Mouse (Mus musculus) gastrocnemius, postnatal 10 days (tissue): ENCODE measurements around the gene Pigs. TPM values are rescaled to one million over a fixed set of nuclear protein-coding genes. Genes with fewer than 3 reads are reported as not detected.

Source experiments
- DNase-seq: peaks from one replicate; pipeline ENCODE4 v3.0.0; 2021; ENCODE audit warnings: mixed read lengths
- long read RNA-seq, 2 experiments: library from polyadenylated mRNA; stranded (forward); transcript quantifications; one replicate each; pipeline ENCODE4 v2.0.0; 2021
- total RNA-seq, 2 experiments: library from RNA; stranded (reverse); gene quantifications; 2 replicates each; pipeline ENCODE4 v1.2.3; 2021

Pigs gene
- total RNA-seq: 10 to 100 TPM; 24.9 to 25.5 TPM
- long read RNA-seq, experiment 1, transcript Pigs-201 (12 exons, 2,501 nt): major isoform, 81 of 94 reads
- long read RNA-seq, experiment 1, partial matches to known transcripts: 6 of 94 reads
- long read RNA-seq, experiment 1, other reads (novel, unspliced or antisense): 7 of 94 reads
- long read RNA-seq, experiment 2, transcript Pigs-201 (12 exons, 2,501 nt): major isoform, 70 of 88 reads
- long read RNA-seq, experiment 2, partial matches to known transcripts: 10 of 88 reads
- long read RNA-seq, experiment 2, other reads (novel, unspliced or antisense): 8 of 88 reads

DNA sequence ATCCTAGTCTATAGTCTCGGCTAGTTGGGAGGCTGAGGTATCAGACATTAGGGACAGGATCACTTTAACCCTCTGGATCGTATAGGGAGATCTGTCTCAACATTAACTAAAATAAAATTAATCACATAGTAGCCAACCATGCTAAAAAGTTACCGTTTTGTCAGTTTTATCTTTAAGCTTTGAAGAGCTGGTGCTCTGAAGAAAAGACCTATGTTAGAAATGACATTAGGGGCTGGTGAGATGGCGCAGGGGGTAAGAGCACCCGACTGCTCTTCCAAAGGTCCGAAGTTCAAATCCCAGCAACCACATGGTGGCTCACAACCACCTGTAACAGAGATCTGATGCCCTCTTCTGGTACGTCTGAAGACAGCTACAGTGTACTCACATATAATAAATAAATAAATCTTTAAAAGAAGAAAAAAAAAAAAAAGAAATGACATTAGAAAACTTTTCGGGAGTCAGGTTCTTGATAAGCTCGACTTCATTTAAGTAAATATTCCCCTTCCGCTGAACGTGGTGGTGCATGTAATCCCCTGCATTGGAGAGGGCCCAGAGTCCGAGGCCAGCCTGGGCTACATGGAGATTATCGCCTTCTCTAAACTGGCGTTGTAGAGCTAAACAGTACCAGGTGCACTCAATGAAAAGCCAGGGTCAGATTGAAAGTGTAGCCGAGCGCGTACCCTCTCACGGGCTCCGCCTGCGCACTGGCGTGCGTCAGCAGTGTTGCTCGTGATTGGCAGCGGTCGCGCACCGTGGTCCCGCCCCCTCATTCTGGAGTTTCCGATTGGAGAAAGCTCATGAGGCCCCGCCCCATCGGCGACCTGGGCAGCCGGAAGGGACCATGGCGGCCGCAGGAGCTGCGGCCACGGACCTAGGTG lies at the start of gene Pigs:
Gene Pigs (plus strand): TSS at position 782 of the 878 bp plus-strand sequence.
- peak; percentile 96 for DNase-seq

DNA sequence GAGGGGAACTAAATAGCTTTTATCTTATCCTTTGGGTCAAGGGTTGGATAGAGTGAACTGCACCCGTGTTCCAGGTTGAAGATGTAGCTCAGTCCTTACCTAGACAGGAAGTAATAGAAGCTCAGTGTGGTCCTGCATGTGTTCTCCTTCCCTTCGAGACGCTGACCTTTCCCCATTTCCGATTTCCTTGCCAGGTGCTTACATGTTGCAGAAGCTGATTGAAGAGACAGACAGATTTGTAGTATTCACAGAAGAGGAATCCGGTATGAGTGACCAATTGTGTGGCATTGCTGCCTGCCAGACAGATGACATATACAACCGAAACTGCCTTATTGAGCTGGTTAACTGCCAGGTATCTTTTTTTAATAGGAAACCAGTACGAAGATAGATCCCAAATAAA lies 49.4 kb upstream of the Pigs start:
- no peak for DNase-seq

DNA sequence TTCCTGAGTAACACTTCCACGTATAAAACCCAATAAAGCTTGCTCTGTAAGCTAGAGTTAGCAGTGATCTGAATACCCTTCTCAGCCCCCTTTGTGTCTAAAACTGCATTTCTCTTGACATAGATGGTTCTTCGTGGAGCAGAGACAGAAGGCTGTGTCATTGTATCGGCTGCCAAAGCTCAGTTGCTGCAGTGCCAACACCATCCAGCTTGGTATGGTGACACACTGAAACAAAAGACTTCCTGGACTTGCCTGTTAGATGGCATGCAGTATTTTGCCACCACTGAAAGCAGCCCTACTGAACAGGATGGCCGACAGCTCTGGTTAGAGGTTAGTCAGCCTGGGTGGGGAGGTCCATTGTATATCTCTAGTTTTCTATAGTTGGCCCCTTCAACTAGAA lies 48.6 kb upstream of the Pigs start:
- DNase-seq: no peak

DNA sequence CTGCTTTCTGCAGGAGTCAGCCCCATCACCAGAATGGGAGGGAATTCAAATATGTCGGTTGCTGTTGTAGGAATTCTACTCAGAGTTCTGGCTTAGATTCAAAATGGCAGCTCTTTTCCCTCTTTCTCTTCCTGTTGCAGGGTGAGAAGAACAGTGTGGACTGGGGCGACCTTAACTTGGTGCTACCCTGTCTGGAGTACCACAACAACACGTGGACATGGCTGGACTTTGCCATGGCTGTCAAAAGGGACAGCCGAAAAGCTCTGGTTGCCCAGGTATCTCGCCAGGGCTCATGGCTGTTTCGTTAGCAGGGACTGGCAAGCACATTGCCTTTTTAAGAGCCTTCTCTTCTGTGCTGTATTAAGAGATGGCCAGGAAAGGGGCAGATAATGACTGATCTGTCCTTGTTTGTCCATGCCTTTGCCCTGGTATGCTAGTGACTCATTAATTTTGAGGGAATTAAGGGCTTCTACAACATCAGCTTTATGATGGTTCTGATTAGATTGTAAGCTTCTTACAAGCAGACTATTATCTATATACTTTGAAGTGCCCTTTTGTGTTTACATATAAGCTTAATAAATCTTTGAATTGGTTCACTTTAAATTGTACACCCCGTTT lies 39.0 kb upstream of the Pigs start:
- no peak for DNase-seq

DNA sequence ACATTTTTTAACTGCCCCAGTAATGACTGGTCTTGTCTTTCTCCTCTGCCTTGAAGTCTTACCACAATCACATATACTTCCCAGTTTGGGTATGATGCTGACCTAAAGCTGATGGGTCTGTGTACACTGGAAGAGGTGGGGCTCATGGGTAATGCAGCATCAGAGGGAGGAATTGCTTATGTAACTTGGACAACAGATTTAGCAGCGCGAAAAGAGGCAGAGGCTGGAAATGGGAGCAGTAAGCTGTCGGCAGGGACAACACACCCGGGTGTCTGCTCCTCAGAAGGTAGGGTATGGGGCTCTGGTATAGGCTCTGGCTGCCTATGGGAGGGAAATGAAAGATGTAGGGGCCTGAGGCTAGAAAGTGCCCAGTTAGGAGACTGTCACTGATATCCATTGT lies 37.6 kb upstream of the Pigs start, which contains the start of gene BC030499:
Gene BC030499 (plus strand): TSS at position 188 of the 400 bp plus-strand sequence.
- DNase-seq: no peak

DNA sequence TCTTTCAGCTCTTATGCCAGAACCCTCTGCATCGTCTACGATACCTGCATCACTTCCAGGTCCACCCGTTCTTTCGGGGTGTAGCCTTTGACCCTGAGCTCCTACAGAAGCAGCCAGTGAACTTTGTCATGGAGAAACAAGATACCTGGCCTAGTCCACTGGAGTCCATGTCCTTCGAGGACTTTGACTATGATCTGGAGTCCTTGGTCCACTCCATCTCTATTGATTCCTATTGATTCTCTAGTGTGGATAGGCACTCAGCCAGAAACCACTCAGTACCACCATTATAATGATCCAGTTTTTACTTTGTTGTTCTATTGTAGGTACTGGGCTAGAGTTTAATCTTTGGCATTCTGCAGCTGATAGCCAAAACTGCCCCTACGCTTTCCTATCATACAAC lies 33.6 kb upstream of the Pigs start:
- DNase-seq: no peak

DNA sequence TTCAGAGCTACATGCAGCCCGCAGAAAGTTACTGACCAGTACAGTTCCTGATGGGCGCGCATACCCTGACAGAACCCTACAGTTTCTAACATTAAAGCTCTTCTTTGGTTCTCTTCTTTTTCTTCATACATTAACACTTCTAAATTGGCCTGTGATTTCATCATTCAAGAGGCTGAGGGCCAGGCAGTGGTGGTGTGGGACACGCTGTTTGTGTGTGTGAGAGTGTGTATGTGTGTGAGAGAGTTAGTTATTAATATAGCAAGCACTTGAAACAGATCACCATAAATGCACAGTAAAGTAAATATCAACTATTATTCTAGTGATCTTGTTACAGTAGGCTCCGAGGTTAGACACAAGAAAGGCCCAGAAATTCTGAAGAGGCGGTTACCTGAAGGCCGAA lies 27.3 kb upstream of the Pigs start:
- DNase-seq: no peak

DNA sequence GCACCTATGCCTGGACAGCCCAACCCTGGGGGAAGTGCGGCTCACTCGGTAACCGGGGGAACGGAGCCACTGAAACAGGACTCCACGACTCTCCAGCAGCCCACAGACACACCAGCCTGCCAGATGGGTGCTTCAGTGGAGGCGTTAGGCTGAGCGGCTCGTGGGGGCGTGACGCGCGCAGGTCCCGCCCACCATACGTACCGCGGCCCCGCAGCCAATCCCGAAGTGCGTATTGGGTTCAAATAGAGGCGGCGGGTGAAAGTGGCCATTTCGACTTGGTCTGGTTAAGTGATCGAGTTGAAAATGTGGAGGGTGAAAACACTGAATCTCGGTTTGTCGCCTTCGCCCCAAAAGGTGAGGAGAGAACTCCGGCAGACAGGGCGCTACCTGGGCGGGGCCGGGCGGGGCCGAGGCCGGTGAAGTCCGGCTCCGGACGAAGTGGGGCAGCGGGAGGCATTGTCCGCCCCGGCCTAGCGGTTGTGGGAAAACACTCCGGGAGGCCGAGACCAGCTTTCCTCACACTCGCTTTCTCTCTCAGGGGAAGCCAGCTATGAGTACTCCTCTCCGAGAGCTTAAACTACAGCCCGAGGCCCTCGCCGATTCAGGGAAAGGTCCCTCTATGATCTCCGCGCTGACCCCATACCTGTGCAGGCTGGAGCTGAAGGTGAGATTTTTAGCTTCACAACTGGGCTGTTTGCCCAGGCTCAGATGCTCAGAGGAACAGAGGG lies 26.7 kb upstream of the Pigs start, which contains the start of gene Spag5:
Gene Spag5 (plus strand): TSS at position 173 of the 728 bp plus-strand sequence.
- peak; percentile 86 for DNase-seq

DNA sequence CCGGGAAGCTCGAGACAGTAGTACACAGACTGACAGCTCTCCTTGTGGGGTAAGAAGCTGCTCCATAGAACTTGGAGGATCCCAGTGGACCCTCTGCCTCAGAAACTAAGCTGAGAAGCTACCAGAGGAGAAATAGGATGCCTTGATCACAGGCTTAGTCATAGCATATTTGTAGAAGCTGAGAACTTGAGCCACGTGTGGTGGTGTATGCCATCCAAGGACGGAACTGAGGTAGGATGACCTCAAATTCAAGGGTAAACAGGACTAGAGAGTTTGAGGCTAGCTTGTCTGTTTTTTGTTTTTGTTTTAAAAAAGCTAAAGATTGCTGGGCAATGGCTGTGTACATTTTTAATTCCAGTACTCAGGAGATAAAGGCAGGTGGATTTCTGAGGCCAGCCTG lies 22.9 kb upstream of the Pigs start:
- DNase-seq: no peak

DNA sequence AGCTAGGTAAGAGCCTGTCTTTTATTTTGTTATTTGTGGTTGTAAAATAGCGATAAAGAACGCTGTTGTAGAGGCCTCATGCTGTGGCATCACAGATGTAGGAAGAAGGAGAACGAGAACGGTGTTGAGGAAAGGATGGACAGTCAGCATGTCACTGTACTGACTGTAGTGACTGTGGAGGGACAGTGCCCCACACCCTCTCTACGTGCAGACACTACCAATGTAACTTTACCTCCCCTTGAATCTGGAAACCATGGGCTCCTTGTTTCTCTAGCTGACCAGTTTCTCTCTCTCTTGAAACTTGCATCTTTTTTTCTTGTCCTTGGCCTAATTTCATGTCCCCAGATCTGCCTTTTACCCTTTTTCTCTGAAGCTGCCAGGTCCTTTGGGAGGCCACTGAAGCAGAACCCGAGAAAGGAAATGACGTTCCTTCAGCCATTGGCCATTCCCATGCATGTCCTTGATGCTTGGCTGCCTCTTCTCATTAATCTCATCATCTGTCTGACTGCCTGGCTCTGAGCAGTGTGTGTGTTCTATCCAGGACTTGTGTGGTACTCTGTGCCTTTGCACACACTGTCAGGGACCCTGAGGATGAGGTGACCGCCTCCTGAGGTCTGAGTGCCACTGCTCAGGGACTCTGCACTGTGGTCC lies 17.2 kb upstream of the Pigs start:
- no peak for DNase-seq

DNA sequence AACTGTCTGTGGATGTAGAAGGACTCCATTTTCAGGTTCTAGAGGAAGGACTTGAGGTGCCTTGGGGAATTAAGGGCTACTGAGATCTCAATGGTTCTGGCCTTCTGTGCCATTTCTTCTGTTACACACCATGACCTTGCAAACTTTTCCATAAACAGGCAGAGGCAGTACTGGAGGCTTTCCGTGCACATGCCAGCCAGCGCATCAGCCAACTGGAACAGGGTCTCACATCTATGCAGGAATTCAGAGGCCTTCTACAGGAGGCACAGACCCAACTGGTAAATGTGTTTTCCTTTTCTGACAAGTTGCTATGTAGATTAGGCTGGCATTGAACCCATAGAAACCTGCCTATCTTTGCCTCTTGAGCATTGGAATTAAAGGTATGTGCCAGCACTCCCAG lies 14.6 kb upstream of the Pigs start:
- no peak for DNase-seq

DNA sequence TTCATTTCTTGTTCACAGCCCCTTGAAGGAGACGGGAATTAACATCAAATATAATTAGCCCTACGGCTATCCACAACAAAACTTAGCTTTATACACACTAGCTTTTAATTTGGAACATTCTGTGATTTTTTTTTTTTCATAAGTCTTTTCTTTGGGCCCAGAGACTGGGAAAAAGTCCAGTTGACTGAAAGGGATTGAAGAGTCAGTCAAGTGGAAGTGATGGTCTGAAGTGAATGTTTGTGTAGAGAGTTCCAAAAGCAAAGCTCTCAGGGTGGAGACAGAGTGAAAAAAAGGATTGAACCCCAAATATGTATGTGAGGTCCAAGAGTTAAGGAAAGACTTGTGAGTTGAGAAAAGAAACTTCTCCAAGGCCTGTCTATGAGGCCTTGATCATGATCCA lies 9.8 kb upstream of the Pigs start:
- no peak for DNase-seq

DNA sequence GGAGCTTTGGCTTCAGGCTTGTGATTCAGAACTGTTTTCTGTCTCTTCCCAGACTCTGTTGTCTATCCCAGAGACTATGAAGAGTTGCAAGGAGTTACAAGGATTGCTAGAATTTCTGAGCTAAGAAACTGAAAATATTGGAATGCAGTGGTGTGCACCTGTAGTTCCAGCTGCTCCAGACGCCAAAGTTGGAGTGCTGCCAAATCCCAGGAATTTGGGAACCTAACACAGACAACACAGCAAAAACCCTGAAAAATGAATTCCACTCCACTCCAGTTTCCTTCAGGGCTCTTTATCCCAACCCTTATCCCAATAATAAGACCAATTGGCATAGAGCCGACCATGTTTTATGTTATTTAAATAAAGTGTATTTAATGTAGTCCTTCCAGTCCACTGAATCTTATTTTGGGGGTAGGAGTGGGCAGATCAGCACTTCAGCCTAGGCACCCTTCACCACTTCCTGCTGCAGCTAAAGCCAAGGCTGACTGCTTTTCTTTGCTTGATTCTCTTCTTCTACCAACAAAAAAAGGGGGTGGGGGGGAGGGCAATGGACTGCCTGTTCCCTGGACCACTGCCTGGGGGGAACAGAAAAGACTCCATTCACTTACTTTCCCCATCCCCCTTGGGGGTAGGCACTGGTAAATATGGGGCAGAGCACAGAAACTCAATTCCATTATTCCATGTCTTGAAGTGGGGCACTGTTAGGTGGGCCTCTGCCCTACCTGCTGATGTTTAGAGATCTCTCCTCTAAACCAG lies 6.0 kb upstream of the Pigs start:
- peak; percentile 29 for DNase-seq

DNA sequence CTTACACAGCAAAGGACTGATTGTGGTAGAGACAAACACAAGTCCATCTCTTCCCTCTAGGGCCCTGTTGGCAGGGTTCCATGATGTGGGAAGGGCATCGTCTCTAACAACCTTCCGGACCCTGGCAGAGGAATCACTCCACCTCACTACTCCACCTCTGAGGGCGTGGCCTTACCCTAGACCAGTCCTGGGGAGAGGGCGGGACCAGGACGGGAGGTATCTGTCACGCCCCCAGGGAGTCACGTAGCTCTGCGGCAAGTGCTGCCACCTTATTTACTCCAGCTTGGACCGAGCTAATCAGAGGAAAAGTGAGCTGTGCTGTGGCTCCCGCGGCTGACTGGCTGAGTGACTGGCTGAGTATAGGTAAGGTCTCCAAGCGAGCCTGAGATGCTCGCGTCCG lies 5.4 kb upstream of the Pigs start, which contains the start of gene Aldoc:
Gene Aldoc (plus strand): TSS at position 109 of the 400 bp plus-strand sequence.
- peak; percentile 34 for DNase-seq

DNA sequence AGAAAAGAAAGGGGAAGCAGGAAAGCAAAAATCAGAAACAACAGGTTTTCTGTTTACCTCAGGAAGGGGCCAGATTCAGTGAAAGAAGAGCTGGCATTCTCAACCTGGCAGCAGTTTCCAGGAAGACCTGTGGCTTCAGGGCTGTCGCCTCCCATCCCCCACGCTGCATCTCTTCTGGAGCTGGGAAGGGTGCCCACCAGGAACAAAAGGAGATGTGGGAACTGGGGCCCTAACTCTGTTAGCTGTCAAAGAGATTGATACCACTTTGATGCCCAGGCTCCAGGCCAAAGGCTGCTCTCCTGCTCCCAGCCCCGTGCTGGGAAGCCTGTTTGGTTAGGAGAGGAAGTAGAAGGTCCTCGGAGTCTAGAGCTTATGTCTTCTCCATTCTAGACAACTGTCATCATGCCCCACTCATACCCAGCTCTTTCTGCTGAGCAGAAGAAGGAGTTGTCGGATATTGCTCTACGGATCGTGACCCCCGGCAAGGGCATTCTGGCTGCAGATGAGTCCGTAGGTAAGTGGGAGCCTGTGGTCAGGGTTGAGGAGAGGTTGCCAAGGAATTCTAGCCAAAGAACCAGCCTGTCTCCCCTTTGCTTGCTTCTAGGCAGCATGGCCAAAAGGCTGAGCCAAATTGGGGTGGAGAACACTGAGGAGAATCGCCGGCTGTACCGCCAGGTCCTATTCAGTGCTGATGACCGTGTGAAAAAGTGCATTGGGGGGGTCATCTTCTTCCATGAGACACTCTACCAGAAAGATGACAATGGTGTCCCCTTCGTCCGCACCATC lies 4.0 kb upstream of the Pigs start:
- no peak for DNase-seq

DNA sequence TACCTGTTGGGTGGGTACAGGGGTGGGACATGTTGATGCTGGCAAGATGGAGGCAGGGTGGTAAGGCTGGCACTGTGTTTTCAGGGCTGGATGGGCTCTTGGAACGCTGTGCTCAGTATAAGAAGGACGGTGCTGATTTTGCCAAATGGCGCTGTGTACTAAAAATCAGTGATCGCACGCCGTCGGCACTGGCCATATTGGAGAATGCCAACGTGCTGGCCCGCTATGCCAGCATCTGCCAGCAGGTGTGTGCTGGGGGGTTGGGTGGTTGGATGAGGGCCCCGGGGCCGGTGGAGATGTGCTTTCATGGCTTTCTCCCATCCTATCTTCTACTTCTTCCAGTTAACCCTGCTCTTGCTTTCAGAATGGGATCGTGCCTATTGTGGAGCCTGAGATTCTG lies 3.2 kb upstream of the Pigs start:
- no peak for DNase-seq

DNA sequence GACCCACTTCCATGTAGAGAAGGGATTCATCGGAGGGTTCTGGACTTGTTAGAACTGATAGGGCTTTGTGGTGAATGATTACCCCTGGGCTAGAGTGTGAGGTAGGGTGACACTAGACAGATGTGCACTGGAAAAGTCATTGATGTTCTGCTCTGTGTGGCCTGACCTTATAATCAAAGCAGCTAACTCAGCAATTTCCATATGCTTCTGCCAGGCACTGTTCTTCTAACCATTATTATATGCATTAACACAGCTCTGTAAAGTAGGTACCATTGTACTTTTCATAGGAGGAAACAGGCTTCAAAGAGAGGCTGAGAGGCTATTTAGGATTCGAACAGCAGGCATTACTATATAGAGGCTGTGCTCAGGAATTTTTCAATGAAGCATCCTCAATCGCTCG lies 1.0 kb upstream of the Pigs start:
- no peak for DNase-seq

DNA sequence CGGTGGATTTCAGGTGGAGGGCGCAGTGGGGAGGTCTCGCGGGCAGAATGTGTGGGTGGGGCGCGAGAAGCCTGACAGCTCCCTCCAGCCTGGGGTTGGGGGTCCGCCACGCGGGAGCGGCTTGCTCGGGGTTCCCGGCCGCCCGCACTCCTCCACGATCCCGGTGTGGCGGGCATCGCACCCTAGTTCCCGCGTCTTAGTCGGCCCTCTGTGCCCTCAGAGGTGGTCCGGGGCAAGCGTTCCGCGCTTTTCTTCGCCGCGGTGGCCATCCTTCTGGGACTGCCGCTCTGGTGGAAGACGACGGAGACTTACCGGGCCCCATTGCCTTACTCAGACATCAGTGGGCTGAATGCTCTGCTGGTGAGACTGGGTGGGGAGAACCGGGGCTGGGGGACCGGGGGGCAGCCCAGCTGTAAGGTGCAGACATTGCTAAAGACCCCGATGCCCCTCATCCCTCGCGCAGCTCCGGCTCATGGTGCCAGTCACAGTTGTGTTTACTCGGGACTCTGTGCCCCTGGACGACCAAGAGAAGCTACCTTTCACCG lies 369 bp downstream of the Pigs start:
- DNase-seq: no peak

DNA sequence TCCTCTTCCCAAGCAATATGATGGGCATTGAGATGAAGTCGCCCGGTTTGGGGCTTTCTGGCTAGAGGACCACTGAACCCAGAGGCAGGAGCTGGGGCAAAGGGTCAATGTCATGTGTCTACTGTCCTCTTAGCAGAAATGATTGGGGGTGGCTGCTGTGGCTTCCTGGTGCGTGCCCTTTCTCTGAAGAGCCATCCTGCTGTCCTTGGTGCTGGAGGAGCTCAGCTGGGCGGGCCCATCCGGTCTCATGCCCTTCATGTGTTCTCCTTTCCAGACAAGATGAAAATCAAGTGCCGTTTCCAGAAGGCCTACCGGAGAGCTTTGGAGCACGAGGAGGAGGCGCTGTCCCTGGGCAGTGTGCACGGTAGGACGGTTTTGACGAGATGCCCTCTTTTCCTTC lies 4.5 kb downstream of the Pigs start:
- DNase-seq: no peak

DNA sequence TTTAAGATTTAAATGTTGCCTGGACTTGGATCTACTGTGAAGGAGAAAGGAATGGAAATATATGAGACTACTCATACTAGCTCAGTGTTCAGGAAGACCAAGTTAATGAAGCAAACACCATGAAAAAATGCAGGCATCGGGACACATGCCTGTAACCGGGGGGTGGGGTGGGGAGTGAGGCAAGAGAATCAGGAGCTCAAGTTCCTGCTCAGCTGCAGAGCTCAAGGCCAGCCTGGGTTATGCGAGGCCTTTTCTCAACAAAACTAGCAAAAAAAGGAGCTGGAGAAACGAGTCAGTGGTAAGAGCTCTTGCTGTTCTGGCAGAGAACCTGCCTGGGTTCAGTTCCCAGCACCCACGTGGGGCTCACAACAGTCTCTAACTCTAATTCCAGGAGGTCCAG lies 5.8 kb downstream of the Pigs start:
- DNase-seq: no peak
